Mouse (Mus musculus): ENCODE results near the gene Rnase1. TPM values are rescaled to one million over a fixed set of nuclear protein-coding genes. Genes with fewer than 3 reads are reported as not detected.

Rnase1 gene
- polyA plus RNA-seq, 1 experiment from 2014 or later = 1.1 TPM

- H3K27me3 ChIP-seq (replicated peaks) = no peaks in the 10 kb centered on the region
- H3K36me3 ChIP-seq = no peaks in the 10 kb centered on the region
- no peak for ATAC-seq (ENCODE audit: low FRiP score)
- H3K4me2 ChIP-seq = no peak overlapping the region
- 91% methylated on average over 5 of the region's 5 CpGs for WGBS
- H3K4me1 ChIP-seq = no peaks in the 10 kb centered on the region
- H3K27ac ChIP-seq (replicated peaks) = no peak overlapping the region
- H3K4me3 ChIP-seq (replicated peaks) = no peak overlapping the region
- H3K9me3 ChIP-seq (replicated peaks) = no peaks in the 10 kb centered on the region
- H3K9ac ChIP-seq (replicated peaks) = no peak overlapping the region
Measured at GRCm38 (mm10) chr14:51156056-51156735, 9.6 kb upstream of the Rnase1 start.

GRCm38 (mm10) chr14:51152249-51152870, 5.8 kb upstream of the Rnase1 start:
- Histone ChIP-seq H3K27me3 (replicated peaks) (no peaks in the 10 kb centered on the region), H3K36me3 (no peaks in the 10 kb centered on the region), H3K9ac (replicated peaks) (no peak overlapping the region), H3K4me3 (replicated peaks) (no peak overlapping the region), H3K9me3 (replicated peaks) (no peaks in the 10 kb centered on the region), H3K27ac (replicated peaks) (no peak overlapping the region), H3K4me1 (no peaks in the 10 kb centered on the region), H3K4me2 (no peak overlapping the region)
- no peak for ATAC-seq (ENCODE audit: low FRiP score)
- 82% methylated on average over 5 of the region's 5 CpGs for WGBS

- Histone ChIP-seq H3K4me1 (no peaks in the 10 kb centered on the region), H3K4me3 (replicated peaks) (no peak overlapping the region), H3K4me2 (no peak overlapping the region), H3K27ac (replicated peaks) (no peak overlapping the region), H3K9ac (replicated peaks) (no peak overlapping the region), H3K27me3 (replicated peaks) (no peaks in the 10 kb centered on the region), H3K9me3 (replicated peaks) (no peaks in the 10 kb centered on the region), H3K36me3 (no peaks in the 10 kb centered on the region)
- WGBS = 94% methylated on average over 3 of the region's 3 CpGs
- ATAC-seq (ENCODE audit: low FRiP score) = no peak
Measured at GRCm38 (mm10) chr14:51150206-51150831, 3.7 kb upstream of the Rnase1 start.

- Histone ChIP-seq H3K9ac (replicated peaks) (no peak overlapping the region), H3K4me3 (replicated peaks) (no peak overlapping the region), H3K27ac (replicated peaks) (no peak overlapping the region), H3K4me1 (no peaks in the 10 kb centered on the region), H3K36me3 (no peaks in the 10 kb centered on the region), H3K27me3 (replicated peaks) (no peaks in the 10 kb centered on the region), H3K9me3 (replicated peaks) (no peaks in the 10 kb centered on the region), H3K4me2 (no peak overlapping the region)
- no peak for ATAC-seq (ENCODE audit: low FRiP score)
- WGBS = 50% methylated on average over 5 of the region's 5 CpGs
Measured at GRCm38 (mm10) chr14:51149164-51149563, 2.6 kb upstream of the Rnase1 start.

- ATAC-seq (ENCODE audit: low FRiP score) = no peak
- H3K9me3 ChIP-seq (replicated peaks) = no peaks in the 10 kb centered on the region
- H3K27me3 ChIP-seq (replicated peaks) = no peaks in the 10 kb centered on the region
- H3K4me3 ChIP-seq (replicated peaks) = no peak overlapping the region
- no peak overlapping the region for H3K4me2 ChIP-seq
- H3K9ac ChIP-seq (replicated peaks) = no peak overlapping the region
- H3K36me3 ChIP-seq = no peaks in the 10 kb centered on the region
- no peaks in the 10 kb centered on the region for H3K4me1 ChIP-seq
- no peak overlapping the region for H3K27ac ChIP-seq (replicated peaks)
- 75% methylated on average over 3 of the region's 3 CpGs for WGBS
Measured at GRCm38 (mm10) chr14:51148006-51148405, 1.4 kb upstream of the Rnase1 start.

GRCm38 (mm10) chr14:51145521-51145920, 1.1 kb downstream of the Rnase1 start:
- H3K4me3 ChIP-seq (replicated peaks) = no peak overlapping the region
- no peak overlapping the region for H3K9ac ChIP-seq (replicated peaks)
- no peak for ATAC-seq (ENCODE audit: low FRiP score)
- no peaks in the 10 kb centered on the region for H3K27me3 ChIP-seq (replicated peaks)
- H3K9me3 ChIP-seq (replicated peaks) = no peaks in the 10 kb centered on the region
- WGBS = 87% methylated on average over 6 of the region's 6 CpGs
- no peak overlapping the region for H3K4me2 ChIP-seq
- no peak overlapping the region for H3K27ac ChIP-seq (replicated peaks)
- H3K36me3 ChIP-seq = no peaks in the 10 kb centered on the region
- no peaks in the 10 kb centered on the region for H3K4me1 ChIP-seq

- no peak overlapping the region for H3K4me3 ChIP-seq (replicated peaks)
- H3K4me1 ChIP-seq = no peaks in the 10 kb centered on the region
- H3K36me3 ChIP-seq = no peaks in the 10 kb centered on the region
- no peaks in the 10 kb centered on the region for H3K9me3 ChIP-seq (replicated peaks)
- H3K4me2 ChIP-seq = no peak overlapping the region
- H3K27ac ChIP-seq (replicated peaks) = no peak overlapping the region
- WGBS = 95% methylated on average over 4 of the region's 4 CpGs
- ATAC-seq (ENCODE audit: low FRiP score) = no peak
- no peaks in the 10 kb centered on the region for H3K27me3 ChIP-seq (replicated peaks)
- no peak overlapping the region for H3K9ac ChIP-seq (replicated peaks)
Measured at GRCm38 (mm10) chr14:51144451-51144850, 2.1 kb downstream of the Rnase1 start.

GRCm38 (mm10) chr14:51143937-51144336, 2.6 kb downstream of the Rnase1 start:
- Histone ChIP-seq H3K4me3 (replicated peaks) (no peak overlapping the region), H3K36me3 (no peaks in the 10 kb centered on the region), H3K4me1 (no peaks in the 10 kb centered on the region), H3K4me2 (no peak overlapping the region), H3K27me3 (replicated peaks) (no peaks in the 10 kb centered on the region), H3K9me3 (replicated peaks) (no peaks in the 10 kb centered on the region), H3K27ac (replicated peaks) (no peak overlapping the region), H3K9ac (replicated peaks) (no peak overlapping the region)
- no peak for ATAC-seq (ENCODE audit: low FRiP score)
- 72% methylated on average over 2 of the region's 2 CpGs for WGBS

- Histone ChIP-seq H3K4me2 (no peak overlapping the region), H3K9me3 (replicated peaks) (no peaks in the 10 kb centered on the region), H3K9ac (replicated peaks) (no peak overlapping the region), H3K4me1 (no peaks in the 10 kb centered on the region), H3K4me3 (replicated peaks) (no peak overlapping the region), H3K36me3 (no peaks in the 10 kb centered on the region), H3K27me3 (replicated peaks) (no peaks in the 10 kb centered on the region), H3K27ac (replicated peaks) (no peak overlapping the region)
- no peak for ATAC-seq (ENCODE audit: low FRiP score)
- WGBS = 69% methylated on average over 4 of the region's 4 CpGs
Measured at GRCm38 (mm10) chr14:51143287-51143686, 3.3 kb downstream of the Rnase1 start.

- no peaks in the 10 kb centered on the region for H3K4me1 ChIP-seq
- H3K36me3 ChIP-seq = no peaks in the 10 kb centered on the region
- 89% methylated on average over 3 of the region's 3 CpGs for WGBS
- no peak overlapping the region for H3K4me3 ChIP-seq (replicated peaks)
- H3K9ac ChIP-seq (replicated peaks) = no peak overlapping the region
- H3K27ac ChIP-seq (replicated peaks) = no peak overlapping the region
- no peak for ATAC-seq (ENCODE audit: low FRiP score)
- no peaks in the 10 kb centered on the region for H3K27me3 ChIP-seq (replicated peaks)
- H3K4me2 ChIP-seq = no peak overlapping the region
- H3K9me3 ChIP-seq (replicated peaks) = no peaks in the 10 kb centered on the region
Measured at GRCm38 (mm10) chr14:51142568-51142967, 4.0 kb downstream of the Rnase1 start.

- Histone ChIP-seq H3K4me2 (no peak overlapping the region), H3K27me3 (replicated peaks) (no peaks in the 10 kb centered on the region), H3K4me1 (no peaks in the 10 kb centered on the region), H3K9me3 (replicated peaks) (no peaks in the 10 kb centered on the region), H3K27ac (replicated peaks) (no peak overlapping the region), H3K4me3 (replicated peaks) (no peak overlapping the region), H3K9ac (replicated peaks) (no peak overlapping the region), H3K36me3 (no peaks in the 10 kb centered on the region)
- WGBS = 93% methylated on average over 4 of the region's 4 CpGs
- no peak for ATAC-seq (ENCODE audit: low FRiP score)
Measured at GRCm38 (mm10) chr14:51142119-51142518, 4.5 kb downstream of the Rnase1 start.

GRCm38 (mm10) chr14:51140342-51140741, 6.2 kb downstream of the Rnase1 start:
- Histone ChIP-seq H3K9ac (replicated peaks) (no peak overlapping the region), H3K27ac (replicated peaks) (no peak overlapping the region), H3K4me1 (no peaks in the 10 kb centered on the region), H3K36me3 (no peaks in the 10 kb centered on the region), H3K4me3 (replicated peaks) (no peak overlapping the region), H3K27me3 (replicated peaks) (no peaks in the 10 kb centered on the region), H3K4me2 (no peak overlapping the region), H3K9me3 (replicated peaks) (no peaks in the 10 kb centered on the region)
- WGBS = 81% methylated on average over 2 of the region's 2 CpGs
- no peak for ATAC-seq (ENCODE audit: low FRiP score)

All from neural tube, embryonic 15.5 days (tissue).